Mouse (Mus musculus): ENCODE measurements around the gene Rgs10. TPM values are rescaled to one million over a fixed set of nuclear protein-coding genes. Genes with fewer than 3 reads are reported as not detected.

Rgs10 gene
- polyA plus RNA-seq, 1 experiment from 2014 or later, result 29.4 TPM

DNA sequence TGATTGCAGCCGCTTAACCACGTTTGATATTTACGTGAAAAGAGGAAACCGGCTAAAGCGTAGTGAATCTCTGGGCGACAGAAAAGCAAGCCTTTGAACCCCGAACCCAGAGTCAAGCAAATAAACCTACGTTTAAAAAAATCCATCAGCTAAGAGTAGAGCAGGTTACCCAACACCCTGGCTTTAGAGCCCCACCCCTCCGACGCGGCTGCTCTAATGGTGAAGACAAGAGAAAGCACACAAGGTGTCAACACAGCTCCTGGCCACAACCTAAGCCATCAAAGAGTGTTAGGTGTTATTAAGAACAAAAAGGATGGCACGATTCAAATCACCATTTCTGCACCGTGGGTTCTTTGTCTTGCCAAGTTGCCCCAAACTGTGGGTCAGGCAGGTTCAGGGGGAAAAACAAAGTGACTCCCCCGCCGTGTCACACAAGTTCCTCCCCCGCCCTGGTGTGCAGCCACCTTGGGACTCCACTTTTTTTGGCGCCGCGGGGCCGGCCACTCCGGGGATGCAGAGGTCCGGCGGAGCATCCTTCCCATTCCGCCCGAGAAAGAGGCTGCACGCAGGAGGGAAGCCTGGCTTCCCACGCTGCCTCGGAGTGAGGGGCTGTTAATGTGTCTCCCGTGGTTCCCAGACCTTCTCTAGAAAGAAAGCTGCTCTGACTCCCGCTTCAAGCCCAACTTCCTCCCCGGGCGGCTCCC is 1.2 kb downstream of the Rgs10 start:
- H3K4me1 ChIP-seq (replicated peaks; ENCODE audit: control insufficient read depth, insufficient read depth, low read length), result peaks cover 4% of the 10 kb centered on the region; the same call in 1 of the 2 replicates
- DNase-seq (ENCODE audit: low spot score), result no peak
- 2% methylated on average over 32 of the region's 32 CpGs for WGBS
- H3K36me3 ChIP-seq (ENCODE audit: control insufficient read depth, insufficient read depth, low read length), result no peaks in the 10 kb centered on the region
- peak overlapping the region; percentile 56 for H3K9ac ChIP-seq (ENCODE audit: low read length)
- H3K27me3 ChIP-seq (replicated peaks; ENCODE audit: control insufficient read depth, insufficient read depth, low read length), result peaks cover 34% of the 10 kb centered on the region
- H3K4me2 ChIP-seq (ENCODE audit: low read length), result peak overlapping the region; percentile 97
- 0 out of 2 replicates have a peak overlapping the region, but pooled peaks have one; percentile 8 for H3K27ac ChIP-seq (ENCODE audit: low read depth)
- ATAC-seq (replicated peaks; ENCODE audit: low FRiP score, low TSS enrichment, low read depth), result no peak
- no peaks in the 10 kb centered on the region for H3K9me3 ChIP-seq (ENCODE audit: control insufficient read depth, low read length)
- H3K4me3 ChIP-seq (ENCODE audit: low read depth, low read length), result peak overlapping the region; percentile 75

DNA sequence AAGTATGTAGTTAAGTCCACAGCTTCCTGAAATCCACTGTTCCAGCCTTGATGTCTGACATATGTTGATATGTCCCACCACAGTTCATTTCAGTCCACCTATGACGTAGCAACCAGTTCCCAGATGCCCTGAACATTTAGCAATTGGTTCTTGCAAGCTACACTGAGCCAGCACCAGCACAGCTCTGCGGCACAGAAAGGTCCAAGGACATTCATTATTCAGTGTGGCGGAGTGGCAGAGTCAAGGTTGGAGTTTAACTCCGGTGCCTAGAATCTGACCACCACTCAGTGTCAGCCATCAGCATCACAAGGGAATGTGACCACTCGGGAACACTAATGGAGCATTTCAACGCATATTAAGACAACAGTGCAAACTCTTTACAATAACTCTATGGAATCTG is 1.9 kb downstream of the Rgs10 start:
- no peak overlapping the region for H3K9ac ChIP-seq (ENCODE audit: low read length)
- 53% methylated on average over 6 of the region's 6 CpGs for WGBS
- DNase-seq (ENCODE audit: low spot score), result no peak
- peak overlapping the region; percentile 97 for H3K4me2 ChIP-seq (ENCODE audit: low read length)
- H3K36me3 ChIP-seq (ENCODE audit: control insufficient read depth, insufficient read depth, low read length), result no peaks in the 10 kb centered on the region
- H3K4me1 ChIP-seq (replicated peaks; ENCODE audit: control insufficient read depth, insufficient read depth, low read length), result peaks cover 4% of the 10 kb centered on the region; the same call in 1 of the 2 replicates
- peaks cover 34% of the 10 kb centered on the region for H3K27me3 ChIP-seq (replicated peaks; ENCODE audit: control insufficient read depth, insufficient read depth, low read length)
- H3K27ac ChIP-seq (ENCODE audit: low read depth), result no peak overlapping the region
- ATAC-seq (replicated peaks; ENCODE audit: low FRiP score, low TSS enrichment, low read depth), result no peak
- peak overlapping the region; percentile 75 for H3K4me3 ChIP-seq (ENCODE audit: low read depth, low read length)
- no peaks in the 10 kb centered on the region for H3K9me3 ChIP-seq (ENCODE audit: control insufficient read depth, low read length)

DNA sequence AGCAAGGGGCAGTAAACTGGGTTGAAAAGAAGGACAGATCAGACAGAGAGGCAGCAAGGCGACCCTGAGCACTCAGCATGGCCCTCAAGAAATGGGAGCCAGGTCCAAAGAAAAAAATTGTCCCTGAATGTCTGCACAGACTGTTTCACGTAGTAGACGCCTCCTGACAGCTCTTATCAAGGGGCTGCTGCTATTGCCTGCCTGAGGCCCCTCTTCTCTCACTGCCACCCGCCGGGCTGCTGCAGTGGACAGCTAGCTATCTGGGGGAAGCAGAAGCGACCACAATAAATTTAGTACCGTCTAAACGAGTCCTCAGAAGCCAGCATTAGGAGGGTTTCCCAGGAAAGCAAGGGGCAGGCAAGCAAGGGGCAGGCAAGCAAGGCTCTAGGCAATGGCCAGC is 4.1 kb downstream of the Rgs10 start:
- no peak overlapping the region for H3K4me2 ChIP-seq (ENCODE audit: low read length)
- peaks cover 25% of the 10 kb centered on the region for H3K27me3 ChIP-seq (replicated peaks; ENCODE audit: control insufficient read depth, insufficient read depth, low read length)
- peaks cover 10% of the 10 kb centered on the region for H3K4me1 ChIP-seq (replicated peaks; ENCODE audit: control insufficient read depth, insufficient read depth, low read length)
- no peaks in the 10 kb centered on the region for H3K9me3 ChIP-seq (ENCODE audit: control insufficient read depth, low read length)
- no peak overlapping the region for H3K9ac ChIP-seq (ENCODE audit: low read length)
- no peak overlapping the region for H3K4me3 ChIP-seq (ENCODE audit: low read depth, low read length)
- no peak overlapping the region for H3K27ac ChIP-seq (ENCODE audit: low read depth)
- H3K36me3 ChIP-seq (ENCODE audit: control insufficient read depth, insufficient read depth, low read length), result no peaks in the 10 kb centered on the region
- 44% methylated on average over 8 of the region's 8 CpGs for WGBS
- ATAC-seq (replicated peaks; ENCODE audit: low FRiP score, low TSS enrichment, low read depth) (no peak), DNase-seq (ENCODE audit: low spot score) (no peak)

DNA sequence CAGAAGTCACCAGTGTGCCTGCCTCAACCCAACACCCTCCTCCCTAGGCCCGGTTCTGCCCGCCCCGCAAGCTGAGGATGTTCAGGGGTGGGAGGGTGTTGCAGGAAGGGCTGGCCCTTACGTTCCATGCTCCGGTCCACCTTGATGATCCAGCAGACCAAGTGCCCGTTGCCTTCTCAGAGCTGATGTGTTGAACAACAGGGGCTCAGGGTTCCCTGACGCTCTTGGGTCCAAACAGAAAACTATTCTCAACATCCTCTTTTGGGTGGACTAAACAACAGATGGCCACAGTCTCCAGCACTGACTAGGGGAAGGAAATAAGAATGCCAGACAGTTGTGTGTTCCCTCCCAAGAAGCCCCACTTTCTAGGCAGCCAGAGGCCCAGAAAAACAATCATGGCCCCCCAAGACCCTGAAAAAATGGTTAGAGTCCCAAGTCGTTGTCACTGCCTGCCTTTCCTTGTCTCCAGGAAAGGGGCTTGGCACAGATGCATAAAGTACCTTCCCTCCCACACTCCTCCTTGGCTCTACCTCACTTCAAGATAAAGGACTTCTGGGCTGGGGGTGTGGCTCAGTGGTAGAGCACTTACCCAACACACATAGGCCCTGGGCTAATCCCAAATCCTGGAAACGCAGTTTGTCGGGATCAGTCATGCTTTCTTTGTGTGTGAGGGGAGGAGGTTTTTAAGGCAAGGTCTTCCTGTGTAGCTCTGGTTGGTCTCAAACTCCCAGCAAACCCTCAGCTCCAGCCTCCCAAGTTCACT is 6.3 kb downstream of the Rgs10 start:
- 65% methylated on average over 10 of the region's 10 CpGs for WGBS
- H3K4me3 ChIP-seq (ENCODE audit: low read depth, low read length), result no peak overlapping the region
- H3K4me2 ChIP-seq (ENCODE audit: low read length), result no peak overlapping the region
- H3K9me3 ChIP-seq (ENCODE audit: control insufficient read depth, low read length), result no peaks in the 10 kb centered on the region
- H3K9ac ChIP-seq (ENCODE audit: low read length), result no peak overlapping the region
- ATAC-seq (replicated peaks; ENCODE audit: low FRiP score, low TSS enrichment, low read depth) (no peak), DNase-seq (ENCODE audit: low spot score) (no peak)
- no peak overlapping the region for H3K27ac ChIP-seq (ENCODE audit: low read depth)
- no peaks in the 10 kb centered on the region for H3K36me3 ChIP-seq (ENCODE audit: control insufficient read depth, insufficient read depth, low read length)
- H3K4me1 ChIP-seq (replicated peaks; ENCODE audit: control insufficient read depth, insufficient read depth, low read length), result peaks cover 6% of the 10 kb centered on the region; the same call in 1 of the 2 replicates
- peaks cover 17% of the 10 kb centered on the region for H3K27me3 ChIP-seq (replicated peaks; ENCODE audit: control insufficient read depth, insufficient read depth, low read length)

DNA sequence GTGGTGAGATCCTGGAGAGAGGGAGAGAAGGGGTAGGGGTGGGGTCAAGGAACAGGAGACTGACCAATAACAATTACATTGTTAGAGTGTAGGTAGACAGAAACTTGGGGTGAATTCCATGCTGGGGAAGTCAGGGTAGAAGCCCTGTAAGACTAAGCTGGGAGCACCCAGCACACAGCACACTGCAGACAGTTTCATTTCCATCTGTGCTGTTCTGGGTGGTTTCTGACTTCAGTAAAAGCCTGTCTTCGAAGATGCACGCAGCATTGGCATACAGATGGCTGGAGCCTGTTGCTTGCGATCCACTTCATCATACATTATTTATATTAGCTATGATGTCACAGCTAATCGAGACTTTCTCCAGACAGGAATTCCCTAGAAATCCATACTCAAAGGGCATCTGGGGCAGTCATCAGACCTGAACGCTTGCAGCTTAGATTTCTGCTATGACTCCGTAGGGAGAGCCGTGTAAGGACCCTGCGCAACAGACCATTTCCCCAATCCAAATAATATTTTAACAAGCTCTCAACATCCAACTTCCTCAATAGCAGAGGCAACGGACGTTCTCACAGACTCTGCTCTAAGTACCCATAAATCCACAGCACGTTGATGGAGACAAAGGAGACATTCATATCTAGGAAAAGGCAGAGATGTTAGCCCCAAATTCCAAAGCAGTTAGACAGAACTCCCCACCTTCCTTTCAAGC is 7.7 kb downstream of the Rgs10 start:
- DNase-seq (ENCODE audit: low spot score) (no peak), ATAC-seq (replicated peaks; ENCODE audit: low FRiP score, low TSS enrichment, low read depth) (no peak)
- Histone ChIP-seq H3K27ac (ENCODE audit: low read depth) (no peak overlapping the region), H3K27me3 (replicated peaks; ENCODE audit: control insufficient read depth, insufficient read depth, low read length) (0 out of 2 replicates have a peak, but pooled peaks cover 4% of the 10 kb centered on the region), H3K4me1 (replicated peaks; ENCODE audit: control insufficient read depth, insufficient read depth, low read length) (peaks cover 6% of the 10 kb centered on the region; the same call in 1 of the 2 replicates), H3K9ac (ENCODE audit: low read length) (no peak overlapping the region), H3K4me2 (ENCODE audit: low read length) (no peak overlapping the region), H3K9me3 (ENCODE audit: control insufficient read depth, low read length) (no peaks in the 10 kb centered on the region), H3K4me3 (ENCODE audit: low read depth, low read length) (no peak overlapping the region), H3K36me3 (ENCODE audit: control insufficient read depth, insufficient read depth, low read length) (no peaks in the 10 kb centered on the region)
- 34% methylated on average over 11 of the region's 11 CpGs for WGBS

DNA sequence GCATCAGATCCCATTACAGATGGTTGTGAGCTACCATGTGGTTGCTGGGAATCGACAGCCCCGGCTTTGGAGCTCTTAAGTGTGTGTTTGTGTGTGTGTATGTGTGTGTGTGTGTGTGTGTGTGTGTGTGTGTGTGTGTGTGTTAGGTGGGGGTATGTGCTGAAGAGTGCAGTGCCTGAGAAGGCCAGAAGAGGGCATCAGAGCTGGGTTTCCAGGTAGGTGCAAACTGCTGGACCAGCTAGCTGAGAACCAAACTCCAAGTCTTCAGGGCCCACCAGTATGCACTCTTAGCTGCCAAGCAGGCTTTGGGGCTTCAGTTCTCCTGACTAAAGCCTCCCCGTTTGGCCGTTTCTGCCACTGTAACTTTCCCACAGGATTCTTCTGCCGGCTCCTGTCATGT is 10.3 kb downstream of the Rgs10 start:
- no peak overlapping the region for H3K4me3 ChIP-seq (ENCODE audit: low read depth, low read length)
- H3K36me3 ChIP-seq (ENCODE audit: control insufficient read depth, insufficient read depth, low read length), result no peaks in the 10 kb centered on the region
- H3K9ac ChIP-seq (ENCODE audit: low read length), result no peak overlapping the region
- no peak overlapping the region for H3K4me2 ChIP-seq (ENCODE audit: low read length)
- no peak overlapping the region for H3K27ac ChIP-seq (ENCODE audit: low read depth)
- WGBS, result 80% methylated on average over 5 of the region's 5 CpGs
- ATAC-seq (replicated peaks; ENCODE audit: low FRiP score, low TSS enrichment, low read depth) (no peak), DNase-seq (ENCODE audit: low spot score) (no peak)
- H3K4me1 ChIP-seq (replicated peaks; ENCODE audit: control insufficient read depth, insufficient read depth, low read length), result peaks cover 6% of the 10 kb centered on the region; the same call in 1 of the 2 replicates
- H3K9me3 ChIP-seq (ENCODE audit: control insufficient read depth, low read length), result no peaks in the 10 kb centered on the region
- H3K27me3 ChIP-seq (replicated peaks; ENCODE audit: control insufficient read depth, insufficient read depth, low read length), result no peaks in the 10 kb centered on the region

DNA sequence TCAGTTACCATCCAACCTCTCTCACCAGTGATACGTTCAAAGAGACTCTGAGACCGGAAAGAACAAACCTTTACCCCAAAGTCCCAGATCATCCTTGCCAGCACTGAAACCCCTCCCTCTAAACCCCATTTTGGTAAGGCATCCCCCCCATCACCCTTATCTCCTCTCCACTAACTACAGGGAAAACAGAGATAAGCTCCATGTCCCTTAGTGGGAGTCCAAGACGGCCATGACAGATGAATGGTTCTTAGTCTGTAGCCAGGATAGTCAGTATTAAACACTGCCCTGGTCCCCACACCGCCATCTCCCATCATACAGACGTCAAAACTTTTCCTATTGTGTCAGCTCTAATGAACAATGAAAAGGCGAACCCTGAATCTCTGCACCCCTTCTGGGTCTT is 14.6 kb downstream of the Rgs10 start:
- no peak overlapping the region for H3K4me2 ChIP-seq (ENCODE audit: low read length)
- WGBS, result 62% methylated on average over 6 of the region's 6 CpGs
- H3K36me3 ChIP-seq (ENCODE audit: control insufficient read depth, insufficient read depth, low read length), result peaks cover 3% of the 10 kb centered on the region; the same call in 1 of the 2 replicates
- H3K4me1 ChIP-seq (replicated peaks; ENCODE audit: control insufficient read depth, insufficient read depth, low read length), result peaks cover 9% of the 10 kb centered on the region; the same call in 1 of the 2 replicates
- no peak overlapping the region for H3K27ac ChIP-seq (ENCODE audit: low read depth)
- H3K4me3 ChIP-seq (ENCODE audit: low read depth, low read length), result no peak overlapping the region
- no peaks in the 10 kb centered on the region for H3K27me3 ChIP-seq (replicated peaks; ENCODE audit: control insufficient read depth, insufficient read depth, low read length)
- no peaks in the 10 kb centered on the region for H3K9me3 ChIP-seq (ENCODE audit: control insufficient read depth, low read length)
- no peak for DNase-seq (ENCODE audit: low spot score)
- H3K9ac ChIP-seq (ENCODE audit: low read length), result no peak overlapping the region
- no peak for ATAC-seq (replicated peaks; ENCODE audit: low FRiP score, low TSS enrichment, low read depth)

DNA sequence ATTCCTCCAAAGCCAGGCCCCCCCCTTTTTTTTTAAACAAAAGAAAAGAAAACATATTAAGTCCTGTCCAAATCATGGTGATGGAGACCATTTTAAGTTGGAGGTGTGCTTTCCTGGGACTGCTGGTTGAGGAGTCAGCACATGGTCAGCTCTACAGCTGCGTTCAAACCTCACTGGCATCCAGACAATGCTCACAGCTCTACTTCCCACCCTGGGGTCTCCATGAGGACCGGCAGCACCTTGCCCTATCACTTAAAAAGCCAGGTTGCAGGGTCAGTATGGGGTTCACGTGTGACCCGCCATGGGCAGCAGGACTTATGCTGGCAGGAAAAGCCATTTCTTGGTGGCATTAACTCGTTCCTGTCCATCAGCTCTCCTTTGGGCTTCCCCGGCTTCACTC is 15.0 kb downstream of the Rgs10 start:
- peaks cover 3% of the 10 kb centered on the region; the same call in 1 of the 2 replicates for H3K36me3 ChIP-seq (ENCODE audit: control insufficient read depth, insufficient read depth, low read length)
- no peak overlapping the region; the same call in 1 of the 2 replicates for H3K4me2 ChIP-seq (ENCODE audit: low read length)
- H3K4me3 ChIP-seq (ENCODE audit: low read depth, low read length), result no peak overlapping the region
- no peaks in the 10 kb centered on the region for H3K27me3 ChIP-seq (replicated peaks; ENCODE audit: control insufficient read depth, insufficient read depth, low read length)
- peaks cover 9% of the 10 kb centered on the region; the same call in 1 of the 2 replicates for H3K4me1 ChIP-seq (replicated peaks; ENCODE audit: control insufficient read depth, insufficient read depth, low read length)
- H3K9ac ChIP-seq (ENCODE audit: low read length), result no peak overlapping the region
- DNase-seq (ENCODE audit: low spot score) (no peak), ATAC-seq (replicated peaks; ENCODE audit: low FRiP score, low TSS enrichment, low read depth) (0 out of 2 replicates have a peak, but pooled peaks have one; percentile 34)
- H3K27ac ChIP-seq (ENCODE audit: low read depth), result no peak overlapping the region
- 41% methylated on average over 6 of the region's 6 CpGs for WGBS
- H3K9me3 ChIP-seq (ENCODE audit: control insufficient read depth, low read length), result no peaks in the 10 kb centered on the region
